Mouse (Mus musculus) left cerebral cortex, adult 11 months (tissue): ENCODE results near the gene Lcat.

Experiments
- DNase-seq: peaks from one replicate; pipeline ENCODE4 v3.0.0; 2022; ENCODE audit warnings: low spot score

Gene Lcat

GRCm38 (mm10) chr8:105942542-105942941 is 640 bp downstream of the Lcat start:
- no peak for DNase-seq

- DNase-seq = no peak
These were observed 1.2 kb downstream of the Lcat start for GRCm38 (mm10) chr8:105942026-105942425.

- no peak for DNase-seq
These were observed 4.9 kb downstream of the Lcat start, which contains the start of gene Psmb10 for GRCm38 (mm10) chr8:105938306-105938669. Gene Psmb10 (minus strand): TSS chr8:105938444.

- no peak for DNase-seq
These were observed 5.5 kb downstream of the Lcat start for GRCm38 (mm10) chr8:105937496-105938305.

GRCm38 (mm10) chr8:105936866-105937475 is 6.2 kb downstream of the Lcat start:
- peak; percentile 86 for DNase-seq

- no peak for DNase-seq
These were observed 7.1 kb downstream of the Lcat start for GRCm38 (mm10) chr8:105935863-105936603.

GRCm38 (mm10) chr8:105935105-105935504 is 8.1 kb downstream of the Lcat start:
- DNase-seq = no peak

GRCm38 (mm10) chr8:105933762-105934161 is 9.4 kb downstream of the Lcat start, which contains the start of gene Ctrl:
Gene Ctrl (minus strand): TSS chr8:105933862.
- DNase-seq = no peak

GRCm38 (mm10) chr8:105932525-105932924 is 10.7 kb downstream of the Lcat start:
- DNase-seq = no peak

GRCm38 (mm10) chr8:105931271-105931670 is 11.9 kb downstream of the Lcat start:
- no peak for DNase-seq

GRCm38 (mm10) chr8:105930602-105931001 is 12.6 kb downstream of the Lcat start:
- peak; percentile 56 for DNase-seq

- DNase-seq = no peak
These were observed 18.1 kb downstream of the Lcat start for GRCm38 (mm10) chr8:105925123-105925522.

GRCm38 (mm10) chr8:105919390-105919789 is 23.8 kb downstream of the Lcat start:
- no peak for DNase-seq

- DNase-seq = no peak
These were observed 42.1 kb downstream of the Lcat start for GRCm38 (mm10) chr8:105900941-105901616.

GRCm38 (mm10) chr8:105900180-105900940 is 42.8 kb downstream of the Lcat start, which contains the start of gene Pskh1:
Gene Pskh1 (plus strand): TSS chr8:105900441.
- DNase-seq = peak; percentile 82

- DNase-seq = no peak
These were observed 45.2 kb downstream of the Lcat start for GRCm38 (mm10) chr8:105897801-105898480.

- DNase-seq = peak; percentile 83
These were observed 49.8 kb downstream of the Lcat start, which contains the start of gene Nrn1l for GRCm38 (mm10) chr8:105893339-105893738. Gene Nrn1l (plus strand): TSS chr8:105893567.

GRCm38 (mm10) chr8:105892432-105892831 is 50.8 kb downstream of the Lcat start:
- DNase-seq = no peak

- no peak for DNase-seq
These were observed 52.3 kb downstream of the Lcat start for GRCm38 (mm10) chr8:105890870-105891269.

GRCm38 (mm10) chr8:105889756-105890465 is 53.3 kb downstream of the Lcat start:
- no peak for DNase-seq
